Mouse (Mus musculus) myocyte (in vitro differentiated cells): ENCODE data around the gene Cep295. TPM values are rescaled to one million over a fixed set of nuclear protein-coding genes. Genes with fewer than 3 reads are reported as not detected.

ENCODE experiments used
- H3K27me3 ChIP-seq: one replicate; pipeline ENCODE4 v1.6.1; 2011; ENCODE audit not compliant: control insufficient read depth, insufficient read depth, insufficient read length
- H3K36me3 ChIP-seq: one replicate; pipeline ENCODE4 v1.6.1; 2011; ENCODE audit not compliant: control insufficient read depth, insufficient read depth
- H3K4me2 ChIP-seq: one replicate; pipeline ENCODE4 v1.6.1; 2011; ENCODE audit warnings: low read depth, control low read depth
- H3K4me3 ChIP-seq: one replicate; pipeline ENCODE4 v1.5.1; 2011; ENCODE audit warnings: mild to moderate bottlenecking, control low read depth, moderate library complexity
- H3K79me2 ChIP-seq: one replicate; pipeline ENCODE4 v1.6.1; 2011; ENCODE audit not compliant: control insufficient read depth, insufficient read depth
- H3ac ChIP-seq: one replicate; pipeline ENCODE4 v1.6.1; 2011; ENCODE audit not compliant: control insufficient read depth, insufficient read length
- CEBPB ChIP-seq: IDR thresholded peaks from 2 replicates; pipeline ENCODE4 v1.6.1; 2011; ENCODE audit warnings: mild to moderate bottlenecking, moderate library complexity; ENCODE audit not compliant: poor library complexity, insufficient read depth, severe bottlenecking
- E2F4 ChIP-seq: IDR thresholded peaks from one replicate; pipeline ENCODE4 v1.6.1; 2011; ENCODE audit warnings: mild to moderate bottlenecking, control low read depth, moderate library complexity; ENCODE audit not compliant: insufficient read depth
- MAX ChIP-seq: IDR thresholded peaks from one replicate; pipeline ENCODE4 v1.6.1; 2011; ENCODE audit warnings: low read depth, mild to moderate bottlenecking, control low read depth
- MYOD1 ChIP-seq, 3 experiments: IDR thresholded peaks; one replicate each; pipeline ENCODE4 v1.6.1; 2011; ENCODE audit warnings: control low read depth in 2 of 3, low read depth in 2 of 3, mild to moderate bottlenecking in 2 of 3, moderate library complexity in 1 of 3; ENCODE audit not compliant: insufficient read length in 2 of 3, control insufficient read depth in 1 of 3
- MYOG ChIP-seq, 3 experiments: IDR thresholded peaks; one replicate each; pipeline ENCODE4 v1.6.1; 2011; ENCODE audit warnings: control low read depth in 2 of 3, low read depth in 2 of 3, mild to moderate bottlenecking in 2 of 3; ENCODE audit not compliant: insufficient read length in 2 of 3, control insufficient read depth in 1 of 3, insufficient read depth in 1 of 3
- POLR2A ChIP-seq: IDR thresholded peaks from one replicate; pipeline ENCODE4 v1.6.1; 2011; ENCODE audit warnings: low read depth, mild to moderate bottlenecking, control low read depth, moderate library complexity; ENCODE audit not compliant: insufficient read length
- POLR2AphosphoS2 ChIP-seq: IDR thresholded peaks from one replicate; pipeline ENCODE4 v1.6.1; 2011; ENCODE audit warnings: low read depth, control low read depth; ENCODE audit not compliant: insufficient read length
- REST ChIP-seq: IDR thresholded peaks from one replicate; pipeline ENCODE4 v1.6.1; 2011; ENCODE audit warnings: mild to moderate bottlenecking, control low read depth, moderate library complexity; ENCODE audit not compliant: insufficient read depth, insufficient read length
- SRF ChIP-seq: IDR thresholded peaks from one replicate; pipeline ENCODE4 v1.6.1; 2011; ENCODE audit warnings: low read depth; ENCODE audit not compliant: control insufficient read depth, insufficient read length
- TCF12 ChIP-seq: IDR thresholded peaks from one replicate; pipeline ENCODE4 v1.6.1; 2011; ENCODE audit warnings: mild to moderate bottlenecking, control low read depth; ENCODE audit not compliant: poor library complexity, insufficient read depth, severe bottlenecking
- TCF3 ChIP-seq: IDR thresholded peaks from one replicate; pipeline ENCODE4 v1.6.1; 2011; ENCODE audit warnings: low read depth, control low read depth; ENCODE audit not compliant: insufficient read length
- USF1 ChIP-seq: IDR thresholded peaks from one replicate; pipeline ENCODE4 v1.6.1; 2011; ENCODE audit warnings: low read depth, mild to moderate bottlenecking, control low read depth, moderate library complexity
- polyA plus RNA-seq: library from polyadenylated mRNA; unstranded; fragments of >200 nt; fragmentation: generic; extraction: Trizol; gene quantifications from one replicate; pipeline ENCODE4 v1.2.1, GENCODE M21; 2012; ENCODE audit warnings: missing spikeins

Gene Cep295
- polyA plus RNA-seq, 1 experiment, result 2.6 TPM

DNA sequence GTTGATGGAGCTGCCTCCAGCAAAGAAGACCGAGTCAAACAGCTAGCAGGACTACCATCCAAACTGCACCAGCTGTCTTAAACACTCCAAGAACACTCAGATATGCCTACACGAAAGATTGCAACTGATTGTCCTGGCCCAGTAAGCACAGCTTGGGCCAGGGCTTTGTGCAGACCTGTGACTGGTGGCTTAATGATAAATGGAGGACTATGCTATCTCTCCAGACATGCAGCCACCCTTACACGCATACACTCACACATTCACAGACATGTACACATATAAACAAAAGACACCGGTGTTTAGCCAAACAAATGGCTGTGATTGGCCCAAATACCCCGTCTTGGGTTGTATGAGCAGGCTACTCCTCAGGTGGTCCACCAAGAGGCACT, 77.1 kb downstream of the Cep295 start:
- TF ChIP-seq CEBPB, result no peak
- no peak for TF ChIP-seq MAX
- TF ChIP-seq TCF12, result no peak
- no peak for TF ChIP-seq USF1
- TF ChIP-seq POLR2A, result no peak
- no peak for TF ChIP-seq REST
- no peak for TF ChIP-seq E2F4
- no peak for TF ChIP-seq MYOD1 (IDR thresholded peaks at IDR 0.05; ENCODE audit: control insufficient read depth in 1 of 3, insufficient read length in 2 of 3, low read depth in 2 of 3)
- no peak for TF ChIP-seq TCF3
- no peak for TF ChIP-seq SRF
- no peak for TF ChIP-seq MYOG (IDR thresholded peaks at IDR 0.05; ENCODE audit: control insufficient read depth in 1 of 3, insufficient read depth in 1 of 3, insufficient read length in 2 of 3, low read depth in 2 of 3)
- TF ChIP-seq POLR2AphosphoS2, result no peak
- peaks cover 2% of the 10 kb centered on the region for H3K36me3 ChIP-seq
- peaks cover 19% of the 10 kb centered on the region for H3K79me2 ChIP-seq
- peak overlapping the region; percentile 95 for H3K4me2 ChIP-seq
- H3K27me3 ChIP-seq, result no peaks in the 10 kb centered on the region
- H3ac ChIP-seq, result no peak overlapping the region
- H3K4me3 ChIP-seq, result peak overlapping the region; percentile 60

DNA sequence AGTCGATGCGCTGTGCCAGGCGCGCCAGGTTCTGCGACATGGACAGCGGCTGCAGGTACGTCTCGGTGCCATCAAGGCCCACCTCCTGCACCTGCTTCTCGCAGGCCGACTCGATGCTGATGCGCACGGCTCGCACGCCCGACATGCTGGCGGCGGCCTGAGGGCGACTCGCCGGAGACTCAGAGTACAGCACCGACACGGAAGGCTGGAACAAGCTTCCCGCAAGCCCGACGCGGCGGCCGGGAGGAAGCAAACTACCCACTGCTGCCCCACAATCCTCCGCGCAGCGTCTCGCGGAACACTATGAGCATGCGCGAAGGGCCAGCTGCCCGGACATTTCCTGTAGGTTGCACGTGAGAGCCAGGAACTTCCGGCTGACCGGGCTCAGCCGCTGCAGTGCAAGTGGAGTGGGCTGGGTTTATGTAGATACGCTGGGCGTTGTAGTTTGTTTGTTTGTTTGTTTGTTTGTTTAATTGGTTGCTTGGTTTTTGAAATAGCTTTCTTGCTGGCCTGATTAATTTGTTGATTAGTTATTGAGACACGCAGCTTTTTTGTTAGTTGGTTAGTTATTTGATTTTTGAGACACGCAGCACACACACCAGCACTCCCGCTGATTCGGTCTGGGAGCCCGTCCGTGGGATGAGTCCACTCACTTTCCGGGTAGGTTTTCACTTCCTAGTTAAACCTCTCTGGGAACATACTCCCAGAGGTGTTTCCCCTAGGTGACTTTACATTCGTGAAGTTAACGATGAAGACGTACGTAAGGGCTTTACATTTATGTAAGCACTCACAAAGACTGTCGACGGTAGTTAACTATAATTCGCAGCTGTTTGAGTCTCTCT, 77.7 kb downstream of the Cep295 start, which contains the start of gene Med17:
Gene Med17 (minus strand): TSS at position 283 of the 842 bp plus-strand sequence.
- H3K4me3 ChIP-seq, result peak within 1 kb of the TSS; percentile 60
- H3K4me2 ChIP-seq, result peak within 1 kb of the TSS; percentile 95
- peaks cover 8% of the 10 kb centered on the region for H3K36me3 ChIP-seq
- peak in 2 of 3 experiments; percentile 18 to 64 for TF ChIP-seq MYOD1 (IDR thresholded peaks at IDR 0.05; ENCODE audit: control insufficient read depth in 1 of 3, insufficient read length in 2 of 3, low read depth in 2 of 3)
- TF ChIP-seq E2F4, result no peak
- peak; percentile 67 for TF ChIP-seq USF1
- TF ChIP-seq POLR2A, result peak; percentile 97
- TF ChIP-seq POLR2AphosphoS2, result peak; percentile 97
- no peak for TF ChIP-seq REST
- TF ChIP-seq MYOG (IDR thresholded peaks at IDR 0.05; ENCODE audit: control insufficient read depth in 1 of 3, insufficient read depth in 1 of 3, insufficient read length in 2 of 3, low read depth in 2 of 3), result peak in 1 of 3 experiments; percentile 64
- no peaks in the 10 kb centered on the region for H3K27me3 ChIP-seq
- H3ac ChIP-seq, result peak within 1 kb of the TSS; percentile 90
- peaks cover 19% of the 10 kb centered on the region for H3K79me2 ChIP-seq

DNA sequence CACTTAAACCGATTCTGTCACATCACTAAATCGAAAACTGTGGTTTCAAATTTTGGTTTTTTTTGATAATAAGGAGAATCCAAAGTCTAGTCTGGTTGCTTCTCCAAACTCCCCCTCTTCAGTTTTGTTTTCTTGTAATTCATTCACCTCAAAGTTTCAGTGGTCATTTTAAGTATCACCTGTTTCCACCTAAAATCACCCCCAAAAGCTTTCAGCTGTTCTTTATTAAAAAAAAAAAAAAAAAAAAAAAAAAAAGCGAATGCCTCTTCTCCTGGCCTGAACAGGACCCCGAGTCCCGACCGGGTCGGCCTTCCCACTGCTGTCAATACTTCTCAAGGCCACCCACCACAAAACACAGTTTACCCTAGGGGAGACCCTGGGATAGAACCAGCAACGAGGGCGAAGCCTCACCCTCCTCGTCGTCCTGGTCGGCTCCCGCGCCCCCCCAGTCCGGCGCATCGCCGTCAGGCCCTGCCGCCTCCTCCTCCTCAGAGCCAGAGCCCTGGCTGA, 78.4 kb downstream of the Cep295 start:
- no peaks in the 10 kb centered on the region for H3K27me3 ChIP-seq
- H3K79me2 ChIP-seq, result peaks cover 19% of the 10 kb centered on the region
- TF ChIP-seq MAX, result no peak
- no peak for TF ChIP-seq CEBPB
- no peak for TF ChIP-seq MYOD1 (IDR thresholded peaks at IDR 0.05; ENCODE audit: control insufficient read depth in 1 of 3, insufficient read length in 2 of 3, low read depth in 2 of 3)
- TF ChIP-seq TCF12, result no peak
- no peak for TF ChIP-seq POLR2A
- no peak for TF ChIP-seq MYOG (IDR thresholded peaks at IDR 0.05; ENCODE audit: control insufficient read depth in 1 of 3, insufficient read depth in 1 of 3, insufficient read length in 2 of 3, low read depth in 2 of 3)
- TF ChIP-seq POLR2AphosphoS2, result no peak
- TF ChIP-seq SRF, result no peak
- TF ChIP-seq USF1, result no peak
- TF ChIP-seq REST, result no peak
- no peak for TF ChIP-seq E2F4
- TF ChIP-seq TCF3, result no peak

DNA sequence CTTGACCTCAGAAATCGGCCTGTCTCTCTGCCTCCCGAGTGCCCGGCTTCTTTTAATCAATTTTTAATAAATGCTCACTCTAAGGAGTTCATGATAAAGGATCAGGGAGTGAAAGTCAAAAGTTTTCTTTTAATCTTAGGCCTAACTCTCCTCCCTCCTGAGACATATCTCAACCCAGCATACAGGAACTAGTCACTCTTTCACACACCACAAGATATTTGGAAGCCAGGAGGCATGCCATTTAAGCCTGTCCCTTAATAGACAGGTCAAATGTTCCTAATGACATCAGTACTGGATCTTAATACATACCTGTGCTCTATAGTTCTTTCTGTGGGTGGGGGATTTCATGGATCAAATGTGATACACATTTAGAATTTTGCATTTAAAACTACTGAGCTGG, 79.2 kb downstream of the Cep295 start:
- no peaks in the 10 kb centered on the region for H3K27me3 ChIP-seq
- H3ac ChIP-seq, result no peak overlapping the region
- peaks cover 23% of the 10 kb centered on the region for H3K36me3 ChIP-seq
- H3K4me2 ChIP-seq, result peak overlapping the region; percentile 63
- H3K4me3 ChIP-seq, result peak overlapping the region; percentile 60
- peaks cover 19% of the 10 kb centered on the region for H3K79me2 ChIP-seq
- TF ChIP-seq MAX (no peak), TCF3 (no peak), SRF (no peak), USF1 (no peak), MYOD1 (IDR thresholded peaks at IDR 0.05; ENCODE audit: control insufficient read depth in 1 of 3, insufficient read length in 2 of 3, low read depth in 2 of 3) (no peak), POLR2AphosphoS2 (no peak), REST (no peak), CEBPB (no peak), POLR2A (no peak), MYOG (IDR thresholded peaks at IDR 0.05; ENCODE audit: control insufficient read depth in 1 of 3, insufficient read depth in 1 of 3, insufficient read length in 2 of 3, low read depth in 2 of 3) (no peak), E2F4 (no peak), TCF12 (no peak)

More for the DNA sequence above, 78.4 kb downstream of the Cep295 start:
- peak overlapping the region; percentile 90 for H3ac ChIP-seq
- H3K4me3 ChIP-seq, result peak overlapping the region; percentile 60
- peak overlapping the region; percentile 63 for H3K4me2 ChIP-seq
- H3K36me3 ChIP-seq, result peaks cover 14% of the 10 kb centered on the region
